Mouse (Mus musculus) c-Kit-positive CD71-positive TER-119-positive erythroid progenitor cells, embryonic 14.5 days (primary cell): ENCODE data around the gene Celf2.

Source experiments
- DNase-seq: peaks from one replicate; pipeline ENCODE4 v3.0.0-alpha.2; 2013; ENCODE audit warnings: low spot score

Gene Celf2

DNA sequence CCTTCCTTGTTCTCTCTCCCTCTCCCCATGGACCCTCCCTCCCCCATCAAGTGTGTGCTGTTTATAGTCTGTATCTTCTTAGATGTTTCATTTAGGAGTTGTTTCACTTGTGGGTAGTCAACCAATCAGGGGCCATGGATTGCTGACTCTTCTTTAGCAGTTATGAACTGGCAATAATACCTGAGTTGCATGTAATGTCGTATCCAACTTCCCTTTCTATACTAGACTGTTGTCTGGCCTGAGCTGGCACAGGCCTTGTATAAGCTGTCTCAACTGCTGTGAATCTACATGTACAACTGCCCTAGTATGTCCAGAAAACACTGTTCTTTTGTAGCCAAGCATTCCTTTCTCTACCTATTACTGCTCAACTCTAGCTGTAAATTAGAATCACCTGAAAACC, 813.0 kb downstream of the Celf2 start:
- no peak for DNase-seq

DNA sequence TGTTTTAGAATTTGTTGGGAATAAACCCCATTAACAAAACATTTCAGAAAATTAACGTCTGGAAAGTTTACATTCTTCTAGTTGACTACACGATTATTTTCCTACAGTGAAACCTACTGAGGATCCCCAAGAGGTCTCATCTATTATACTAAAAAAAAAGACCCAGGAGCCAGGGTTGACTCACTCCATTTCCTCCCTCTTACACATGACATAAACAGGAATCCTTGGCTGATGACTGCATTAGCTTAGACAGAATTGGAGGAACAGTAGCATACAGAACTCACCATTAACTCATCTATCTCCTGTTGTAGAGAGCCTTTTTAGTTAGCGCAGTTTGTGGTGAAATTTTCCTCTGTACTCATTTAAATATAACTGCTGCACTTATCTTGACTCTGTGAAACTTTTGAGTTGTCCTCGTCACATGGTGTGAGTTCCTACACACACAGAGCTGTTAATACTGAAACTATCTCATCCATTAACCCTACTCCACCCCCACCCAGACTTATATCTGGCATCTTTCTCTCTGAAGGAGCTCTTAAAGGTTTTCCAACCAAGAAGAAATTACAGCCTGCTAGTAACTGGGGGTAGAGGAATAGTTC, 813.9 kb downstream of the Celf2 start:
- no peak for DNase-seq

DNA sequence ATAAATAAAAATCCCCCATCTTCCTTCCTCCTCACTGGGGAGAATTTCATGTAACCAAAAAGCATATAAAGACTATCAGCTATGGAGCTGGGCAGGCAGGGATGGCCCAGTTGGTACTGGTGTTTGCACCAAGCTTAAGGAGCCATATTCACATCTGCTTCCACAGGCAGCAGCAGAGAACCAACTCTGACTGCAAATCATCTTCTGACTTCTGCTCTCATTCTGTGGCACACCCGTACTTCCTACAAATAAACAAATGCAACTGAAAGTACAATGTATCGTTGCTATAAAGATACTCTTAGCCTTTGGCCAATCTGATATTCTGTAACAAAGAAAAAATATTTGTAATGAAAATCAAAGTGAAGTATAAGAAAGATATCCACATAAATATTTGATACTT, 819.7 kb downstream of the Celf2 start:
- no peak for DNase-seq

DNA sequence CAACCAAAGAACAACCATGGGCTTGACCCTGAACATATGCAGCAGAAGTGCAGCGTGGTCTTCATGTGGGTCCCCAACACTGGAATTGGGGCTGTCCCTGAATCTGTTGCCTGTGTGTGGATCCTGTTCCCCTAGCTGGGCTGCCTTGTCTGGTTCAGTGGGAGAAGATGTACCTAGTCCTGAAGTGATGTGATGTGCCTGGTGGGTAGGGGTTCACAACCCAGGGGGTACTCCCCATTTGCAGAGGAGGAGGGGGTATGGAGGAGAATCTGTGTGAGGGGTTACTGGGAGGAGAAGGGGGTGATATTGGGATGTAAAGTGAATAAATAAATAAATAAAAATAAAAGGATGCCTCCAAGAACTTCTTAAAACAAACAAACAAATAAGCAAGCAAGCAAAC, 831.1 kb downstream of the Celf2 start:
- DNase-seq = no peak

DNA sequence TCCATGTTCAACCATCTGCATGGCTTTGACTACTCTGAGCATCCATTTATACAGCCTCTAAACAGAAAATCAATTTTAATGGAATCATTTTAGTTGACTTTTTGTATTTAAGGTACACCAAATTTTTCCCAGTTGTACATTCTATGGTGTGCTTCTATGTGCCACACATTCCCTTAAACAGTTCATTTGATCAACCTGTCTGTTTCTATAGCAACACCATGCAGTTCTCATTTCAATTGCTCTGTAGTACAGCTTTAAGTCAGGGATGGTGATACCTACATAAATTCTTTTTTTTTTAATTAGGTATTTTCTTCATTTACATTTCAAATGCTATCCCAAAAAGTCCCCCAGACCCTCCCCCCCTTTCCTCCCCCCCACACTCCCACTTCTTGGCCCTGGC, 831.9 kb downstream of the Celf2 start:
- DNase-seq = no peak

DNA sequence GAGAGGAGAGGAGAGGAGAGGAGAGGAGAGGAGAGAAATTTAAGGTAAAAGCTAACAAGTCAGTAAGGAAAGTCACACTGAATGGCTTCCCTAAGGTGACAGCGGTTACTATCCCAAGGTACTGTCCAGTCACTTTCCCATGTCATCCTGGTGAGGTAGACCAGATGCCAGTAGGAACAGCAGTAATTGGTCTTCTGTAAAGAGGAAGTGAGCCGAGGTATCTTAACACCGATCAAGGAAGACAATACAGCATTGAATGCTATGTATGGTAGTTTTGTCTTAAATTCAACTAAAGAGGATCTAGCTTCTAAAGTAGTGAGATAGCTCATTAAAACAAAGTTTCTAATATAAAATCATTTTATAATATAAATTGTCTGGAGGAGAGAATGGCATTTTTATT, 835.0 kb downstream of the Celf2 start:
- no peak for DNase-seq

DNA sequence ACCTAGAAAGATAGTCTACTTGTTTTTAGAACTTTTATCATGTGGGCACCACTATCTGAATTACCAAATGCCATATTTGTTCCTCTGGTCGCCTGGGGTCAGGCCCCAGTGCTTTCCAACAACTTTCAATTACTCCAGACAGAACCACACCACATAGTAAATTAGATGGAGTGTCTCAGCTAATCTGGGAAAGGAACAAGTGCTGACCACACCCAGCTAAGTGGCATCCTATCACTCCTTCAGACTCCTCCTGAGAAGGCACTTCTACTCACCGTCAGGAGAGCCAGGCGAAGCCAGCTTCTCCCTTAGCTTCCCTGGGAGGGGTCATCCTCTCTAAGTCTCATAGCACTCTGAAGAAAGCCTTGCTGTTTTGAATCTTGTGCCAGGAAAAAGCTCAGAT, 835.9 kb downstream of the Celf2 start:
- no peak for DNase-seq

DNA sequence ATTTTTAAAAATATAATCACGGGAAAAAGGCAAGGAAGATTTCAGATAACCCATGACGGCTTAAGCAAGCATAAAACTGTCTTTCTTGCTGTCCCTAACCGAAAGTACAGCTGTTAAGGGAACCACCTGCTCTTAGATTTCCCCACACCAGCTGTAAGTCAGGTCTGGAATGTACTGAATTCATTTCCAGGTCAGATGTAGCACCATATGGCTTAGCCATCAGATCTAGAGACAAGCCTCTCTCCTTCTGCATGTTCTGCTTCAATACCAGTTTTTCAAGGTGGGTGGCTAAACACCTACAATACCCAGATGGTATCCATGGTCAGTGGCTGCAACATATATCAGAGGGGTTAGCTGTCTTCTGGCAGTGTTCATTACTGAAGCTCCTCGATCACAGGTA, 841.8 kb downstream of the Celf2 start:
- DNase-seq = no peak

DNA sequence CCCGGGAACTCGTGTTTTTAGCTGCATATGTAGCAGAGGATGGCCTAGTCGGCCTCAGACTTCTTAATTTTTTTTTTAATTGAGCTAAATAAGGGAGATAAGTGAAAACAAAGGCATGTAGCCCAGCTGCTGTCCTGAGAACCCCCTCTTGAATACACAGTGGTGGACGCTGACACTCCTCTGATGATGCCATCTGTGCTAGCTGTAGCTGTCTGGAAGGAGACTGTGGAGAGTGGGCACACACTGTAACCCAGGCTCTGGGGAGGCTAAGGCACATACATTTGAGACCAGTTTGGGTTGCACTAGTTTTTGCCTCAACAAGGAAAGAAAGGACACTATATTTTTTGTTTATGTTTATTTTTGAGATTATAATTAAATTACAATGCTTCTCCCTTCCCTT, 849.5 kb downstream of the Celf2 start:
- DNase-seq = no peak

DNA sequence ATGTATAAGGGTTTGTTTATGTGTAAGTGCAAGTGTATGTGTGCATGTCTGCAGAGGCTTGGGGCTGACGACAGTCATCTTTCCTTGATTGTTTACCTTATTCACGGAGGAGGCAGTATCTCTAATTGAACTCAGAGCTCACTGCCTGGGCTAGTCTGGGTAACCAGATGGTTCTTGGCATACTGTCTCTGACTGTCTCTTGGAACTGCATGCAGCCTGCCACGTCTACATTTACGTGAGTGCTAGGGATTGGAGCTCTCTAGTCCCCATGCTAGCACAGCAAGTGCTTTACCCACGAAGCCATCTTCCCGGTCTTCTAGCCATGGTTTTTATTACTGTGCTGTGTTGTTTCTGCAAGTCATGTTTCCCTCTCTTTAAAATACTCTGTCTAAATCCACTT, 855.6 kb downstream of the Celf2 start:
- DNase-seq = no peak

DNA sequence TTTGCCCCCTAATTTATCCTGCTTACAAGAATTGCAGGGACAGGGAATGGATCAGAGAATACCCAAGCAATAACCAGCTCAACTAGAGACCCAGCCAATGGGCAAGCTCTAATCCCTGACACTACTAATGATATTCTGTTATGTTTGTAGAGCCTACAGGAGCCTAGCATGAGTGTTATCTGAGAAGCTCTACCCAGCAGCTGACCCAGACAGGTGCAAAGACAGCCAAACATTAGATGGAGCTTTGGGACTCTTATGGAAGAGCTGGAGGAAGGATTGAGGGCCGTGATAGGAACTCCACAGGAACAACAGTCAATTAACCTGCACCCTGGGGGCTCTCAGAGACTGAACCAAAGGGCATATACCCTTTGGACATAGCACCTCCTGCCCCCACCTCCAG, 857.7 kb downstream of the Celf2 start:
- no peak for DNase-seq

DNA sequence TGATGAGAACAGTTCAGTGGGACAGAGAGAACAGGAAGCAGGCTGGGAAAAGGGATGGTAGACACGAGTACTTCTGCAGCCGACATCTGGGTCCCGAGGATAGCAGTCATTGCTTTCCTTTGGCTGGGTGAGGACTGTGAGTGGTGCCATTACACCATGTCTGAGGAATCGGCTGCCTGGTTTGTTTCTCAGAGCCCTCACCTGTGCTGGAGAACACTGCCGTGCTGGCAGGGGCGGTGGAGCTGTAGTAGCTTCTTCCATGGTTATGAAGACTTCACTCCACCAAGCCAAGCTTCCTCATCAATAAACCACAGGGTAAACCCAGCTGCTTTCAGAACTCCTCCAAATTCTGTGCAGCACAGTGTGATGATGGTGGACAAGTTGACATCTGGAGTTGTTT, 860.5 kb downstream of the Celf2 start:
- DNase-seq = no peak

DNA sequence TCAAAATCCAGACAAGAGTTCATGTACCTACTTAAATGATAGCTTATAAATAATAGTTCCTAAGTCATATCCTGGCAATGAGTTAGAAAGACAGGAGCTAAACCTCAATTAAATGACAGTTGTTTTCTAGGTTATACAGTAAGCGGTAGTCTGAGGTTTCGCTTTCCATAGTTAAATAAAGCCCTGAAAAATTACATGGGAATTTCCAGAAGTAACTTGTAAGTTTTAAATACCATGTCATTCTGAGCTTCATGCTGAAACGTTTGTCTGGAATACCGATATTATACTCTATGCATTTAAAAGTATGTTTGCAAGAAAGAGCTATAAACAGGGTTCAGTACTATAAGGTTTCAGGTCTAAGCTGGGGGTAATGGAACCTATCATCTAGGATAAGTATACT, 862.3 kb downstream of the Celf2 start:
- no peak for DNase-seq

DNA sequence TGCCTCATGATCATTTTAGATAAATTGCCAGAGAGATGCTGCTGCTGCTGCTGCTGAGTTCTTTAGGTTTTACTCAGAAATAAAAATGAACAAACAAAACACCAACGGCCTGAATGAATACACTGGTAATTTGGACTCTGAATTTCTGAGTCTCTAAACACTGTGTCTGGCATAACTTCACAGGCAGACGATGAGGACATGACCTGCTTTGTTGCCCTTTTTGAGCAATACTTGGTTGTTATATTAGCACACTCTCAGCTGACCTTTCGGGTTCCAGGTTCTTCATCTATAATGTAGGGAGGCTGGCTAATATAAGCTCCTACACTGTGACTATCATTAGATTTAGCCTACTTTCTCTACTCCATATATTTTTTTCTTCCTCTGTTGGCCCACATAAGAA, 863.0 kb downstream of the Celf2 start:
- DNase-seq = no peak

DNA sequence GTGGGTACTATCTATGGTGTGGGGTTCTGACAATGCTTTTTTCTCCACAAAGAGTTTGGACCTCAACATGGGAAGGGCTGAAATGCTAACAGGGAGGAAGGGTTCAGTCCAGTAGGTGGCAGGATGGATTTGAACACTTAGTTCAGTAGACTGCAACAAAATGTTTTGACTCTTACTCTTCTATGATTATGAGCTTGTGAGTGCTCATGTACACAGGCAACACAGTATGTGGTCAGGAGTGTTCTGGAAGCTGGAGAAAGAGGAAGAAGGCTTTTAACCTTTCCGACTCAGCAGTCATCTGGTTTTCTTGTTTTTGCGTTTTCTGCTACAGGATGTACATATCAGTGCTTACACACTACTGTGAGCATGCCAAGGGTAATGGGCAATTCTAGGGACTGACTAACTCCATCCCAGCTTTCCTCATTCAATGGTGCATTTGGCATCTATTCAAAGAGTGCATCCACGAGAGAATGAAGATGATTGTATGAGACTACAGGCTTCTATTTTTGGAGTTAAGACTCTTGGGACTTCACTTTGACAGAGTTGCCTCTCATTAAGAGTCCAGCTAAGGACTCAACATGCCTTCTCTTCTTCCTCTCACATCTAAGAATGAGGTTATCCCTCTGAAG, 867.0 kb downstream of the Celf2 start:
- no peak for DNase-seq

DNA sequence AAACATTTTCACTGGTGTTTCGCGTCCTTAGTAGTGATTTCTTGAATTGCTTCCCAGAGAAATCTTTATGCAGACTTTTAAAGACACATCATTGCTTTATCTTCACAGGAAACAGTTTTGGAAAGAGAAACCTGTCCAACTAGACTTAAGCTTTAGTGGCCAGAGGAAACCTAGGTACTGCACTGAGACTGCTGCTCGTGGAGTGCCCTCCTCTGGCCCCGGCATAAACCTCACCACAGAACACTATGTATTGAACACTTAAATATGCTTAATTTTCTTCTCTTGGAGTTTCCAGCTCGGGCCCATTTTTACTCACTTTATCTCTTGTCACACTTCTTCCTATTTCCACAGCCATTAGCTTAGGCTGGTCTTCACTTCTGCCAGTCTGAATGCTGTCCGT, 870.0 kb downstream of the Celf2 start:
- DNase-seq = no peak

DNA sequence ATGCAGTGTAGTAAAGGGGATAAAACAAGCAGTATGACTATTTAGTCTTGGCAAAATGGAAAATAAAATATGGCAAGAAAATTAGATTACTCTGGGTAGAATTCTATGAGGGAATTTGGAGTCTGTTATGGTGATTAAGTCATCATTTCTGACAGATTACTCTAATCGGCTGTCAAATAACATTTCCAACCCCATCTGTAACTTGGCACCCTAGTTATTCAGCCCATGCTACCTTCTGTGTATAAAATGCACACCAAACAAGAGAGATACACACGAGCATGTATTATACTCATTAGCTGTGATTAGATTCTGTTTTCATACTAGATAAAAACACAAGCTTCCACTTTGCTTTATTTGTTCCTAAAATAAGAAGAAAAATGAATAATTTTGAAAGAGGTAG, 872.2 kb downstream of the Celf2 start:
- DNase-seq = no peak

DNA sequence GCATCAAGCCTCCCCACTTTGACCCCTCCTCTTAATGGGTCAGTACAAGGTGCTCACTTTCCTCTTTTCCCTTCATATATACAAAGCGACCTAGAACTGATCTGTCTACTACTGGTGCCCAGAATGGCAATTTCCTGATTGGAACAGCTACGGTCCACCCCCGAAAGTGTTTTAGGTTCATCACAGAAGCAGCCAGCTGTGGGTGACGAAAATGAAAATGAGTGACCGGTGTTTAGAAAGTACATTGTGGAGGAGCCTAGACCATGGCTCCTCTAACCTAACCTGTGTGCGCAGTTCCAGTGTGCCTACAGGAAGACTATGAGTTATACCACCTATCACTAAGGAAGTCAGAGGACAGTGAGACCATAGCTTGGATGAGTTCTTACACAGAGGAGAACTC, 874.5 kb downstream of the Celf2 start:
- no peak for DNase-seq

DNA sequence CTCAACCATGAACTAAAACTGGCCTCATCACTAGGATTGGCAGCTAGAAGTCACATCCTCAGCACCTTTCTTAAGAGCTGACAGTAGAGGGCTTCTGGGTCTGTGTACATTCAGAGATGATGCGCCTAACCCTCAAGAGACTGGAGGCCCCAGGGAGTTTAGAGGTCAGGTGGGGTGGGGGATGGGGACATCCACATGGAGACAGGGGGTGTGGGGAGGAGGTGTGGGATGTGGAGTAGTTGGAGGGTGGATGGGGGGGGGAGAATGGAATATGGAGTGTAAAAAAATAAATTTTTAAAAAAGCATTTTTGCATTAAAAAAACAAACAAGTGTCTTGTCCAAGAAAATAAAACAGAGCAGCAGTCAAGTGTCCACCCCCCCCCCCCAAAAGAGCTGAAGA, 876.2 kb downstream of the Celf2 start:
- DNase-seq = no peak

DNA sequence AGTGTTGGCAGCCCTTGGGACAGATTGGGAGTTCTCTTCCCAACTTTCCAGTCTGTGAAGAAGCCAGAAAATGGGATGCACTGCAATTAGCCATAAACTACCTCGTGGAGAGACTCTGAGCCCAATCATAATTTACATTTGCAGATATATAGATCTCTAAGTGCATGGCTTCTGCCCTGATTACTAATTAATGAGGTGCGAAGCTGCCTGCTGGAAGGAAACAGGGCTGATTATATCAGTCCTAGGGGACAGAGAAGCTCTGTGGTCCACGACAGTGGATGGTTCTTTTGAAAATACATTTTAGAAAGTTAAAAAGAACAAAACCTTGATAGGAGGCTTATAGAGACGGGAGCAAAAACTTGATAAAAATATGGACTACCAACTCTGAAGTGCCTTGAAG, 885.6 kb downstream of the Celf2 start:
- DNase-seq = no peak

DNA sequence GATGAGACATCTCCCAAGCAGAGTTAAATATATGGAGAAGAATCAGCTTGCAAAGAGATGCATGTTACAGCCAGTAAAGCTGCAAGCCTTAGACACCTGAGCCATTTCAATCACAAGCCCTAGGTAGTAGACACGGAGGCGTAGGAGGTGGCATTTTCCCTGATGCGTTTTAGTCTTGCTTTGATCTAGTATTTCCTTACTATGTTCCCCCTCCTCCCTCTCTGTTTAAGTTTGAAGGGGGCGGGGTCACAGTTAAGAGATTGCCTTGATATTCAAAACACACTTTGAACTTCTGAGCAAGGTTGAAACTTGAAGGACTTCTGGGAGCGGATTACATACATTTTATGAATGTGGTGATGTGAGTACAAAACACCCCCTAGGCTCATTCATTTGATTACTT, 887.3 kb downstream of the Celf2 start:
- no peak for DNase-seq

DNA sequence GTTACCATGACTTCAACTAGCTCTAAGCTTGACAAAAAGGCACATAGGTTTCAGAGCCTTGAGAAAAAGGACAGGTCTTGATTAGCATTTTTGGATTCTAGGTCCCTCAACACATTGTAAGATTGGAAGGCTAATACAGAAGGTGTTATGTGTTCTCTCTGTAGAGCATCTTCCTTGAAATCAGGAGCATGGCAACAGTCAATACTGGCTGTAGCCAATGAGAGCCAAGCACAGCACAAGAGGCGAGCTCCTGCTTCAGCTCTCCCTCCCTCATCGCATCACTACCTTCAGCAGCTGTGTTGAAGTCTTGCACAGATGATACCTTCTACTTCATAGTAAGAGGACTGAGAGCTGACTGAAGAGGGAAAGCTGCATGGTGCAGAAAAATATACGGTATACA, 890.5 kb downstream of the Celf2 start:
- DNase-seq = no peak

DNA sequence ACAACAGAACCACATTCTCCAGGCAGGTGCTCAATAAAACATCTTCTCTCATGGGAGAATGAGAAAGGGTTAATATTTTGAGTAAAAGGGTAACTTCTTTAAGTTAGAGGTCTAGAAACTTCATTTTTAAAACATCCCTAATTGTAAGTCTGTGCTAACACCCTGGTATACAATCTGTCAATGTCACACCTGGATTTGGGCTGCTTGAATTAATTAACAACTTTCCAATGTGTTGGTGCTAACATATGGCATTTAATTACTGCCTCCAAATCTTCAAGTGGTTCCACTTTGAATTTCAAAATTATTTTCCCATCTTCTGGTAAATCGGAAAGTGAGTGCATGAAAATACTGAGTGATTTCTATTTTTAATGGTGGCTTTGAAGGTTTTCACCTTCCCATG, 890.9 kb downstream of the Celf2 start:
- DNase-seq = no peak

DNA sequence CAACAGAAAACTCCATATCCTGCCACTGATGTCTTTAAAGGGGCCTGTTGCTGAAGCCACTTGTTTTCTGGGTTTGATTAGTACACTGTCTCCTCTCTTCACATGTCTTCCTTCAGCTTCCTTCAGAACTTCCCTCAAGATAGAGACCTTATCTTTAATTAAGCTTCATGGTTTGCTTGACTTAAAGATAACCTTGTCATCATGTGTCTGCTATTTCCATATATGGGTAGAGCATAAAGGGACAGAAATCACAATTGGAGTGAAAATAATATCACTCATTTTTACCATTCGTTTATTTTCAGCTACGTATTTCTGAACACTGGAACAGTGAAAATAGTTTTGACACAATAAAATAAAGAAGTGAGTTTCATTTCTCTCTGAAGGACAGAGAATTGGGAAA, 905.0 kb downstream of the Celf2 start:
- DNase-seq = no peak

DNA sequence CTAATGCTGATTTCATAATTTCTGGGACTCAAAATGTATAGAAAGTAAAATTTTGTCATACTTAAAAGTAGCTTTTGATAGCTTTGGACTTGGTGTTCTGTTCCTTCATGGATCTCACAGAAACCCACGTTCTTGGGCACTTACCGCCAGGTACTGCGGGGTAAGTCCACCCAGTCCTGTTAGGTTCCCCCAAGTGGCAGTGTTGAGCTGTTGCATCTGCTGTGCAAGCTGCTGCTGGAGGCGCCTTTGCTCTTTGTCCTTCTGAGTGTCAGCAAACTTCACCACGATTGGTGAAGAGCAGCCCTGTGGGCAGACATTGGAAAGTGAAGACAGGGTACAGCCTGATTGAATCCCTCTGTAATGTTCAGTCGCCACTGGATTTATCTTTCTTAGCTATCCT, 905.5 kb downstream of the Celf2 start:
- no peak for DNase-seq
